Mouse (Mus musculus): Measurements from ENCODE around the gene Thbs2.

The Thbs2 gene

DNA sequence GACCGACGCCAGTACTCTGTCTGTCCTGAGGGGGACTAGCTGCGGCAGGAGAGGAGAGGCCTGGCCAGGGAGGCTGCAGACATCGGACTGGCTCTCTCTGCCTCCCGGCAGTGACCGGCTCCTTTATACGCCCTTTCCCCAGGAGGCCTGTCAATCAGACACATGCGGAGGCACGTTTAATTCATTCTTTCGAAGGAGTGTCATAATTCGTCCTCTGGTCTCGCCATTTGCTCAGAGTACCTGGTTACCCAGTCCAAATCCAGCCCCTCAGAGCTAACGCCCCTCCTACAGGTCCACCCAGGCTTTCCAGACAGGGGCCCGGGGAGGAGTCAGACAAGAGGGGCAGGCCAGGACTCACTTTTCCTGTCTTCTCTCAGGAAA is at the start of gene Thbs2:
Gene Thbs2 (minus strand): TSS at position 242 of the 381 bp plus-strand sequence.
- peak; percentile 25 for DNase-seq (ENCODE audit: low spot score)

DNA sequence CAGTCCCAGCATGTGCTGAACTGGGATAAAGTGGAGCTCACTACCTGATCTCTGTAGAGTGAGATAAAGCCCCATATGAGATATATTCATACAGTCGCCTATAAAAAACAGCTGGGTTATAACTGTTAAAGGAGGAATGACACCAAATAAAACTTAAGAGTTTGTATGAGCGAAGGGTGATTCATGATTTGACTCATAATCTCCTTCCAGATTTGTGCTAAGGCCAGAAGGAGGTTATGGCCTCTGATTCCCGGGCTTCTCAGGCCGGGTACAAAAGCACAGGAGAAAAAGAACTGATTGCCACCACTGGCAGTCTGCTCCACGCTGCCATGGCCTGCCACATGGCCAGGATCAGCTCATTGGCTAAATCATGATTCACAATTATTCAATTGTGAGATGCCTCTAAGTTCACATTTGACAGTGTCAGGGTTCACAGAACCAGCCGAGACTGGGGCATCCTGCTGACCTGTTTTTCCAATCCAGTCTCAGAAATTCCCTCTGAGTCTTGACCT is 41.5 kb upstream of the Thbs2 start:
- no peak for DNase-seq (ENCODE audit: low spot score)

DNA sequence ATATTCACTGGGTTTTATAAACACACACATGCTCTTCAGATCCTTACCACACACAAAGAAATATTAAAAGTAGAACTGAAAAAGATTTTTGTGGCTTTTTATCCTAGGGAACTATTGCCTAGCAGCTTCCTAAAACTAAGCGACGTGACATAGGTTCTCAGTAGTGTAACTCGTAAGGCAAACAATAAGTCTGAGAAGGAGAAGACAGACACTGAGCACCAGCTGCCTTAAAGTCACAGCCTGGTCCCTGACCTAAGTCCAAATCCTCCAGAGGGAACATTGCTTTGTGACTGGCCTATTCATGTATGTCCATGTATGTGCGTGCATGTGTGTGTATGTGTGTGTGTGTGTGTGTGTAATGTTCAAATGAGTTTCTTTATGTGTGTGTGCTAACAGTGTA is 40.3 kb upstream of the Thbs2 start:
- DNase-seq (ENCODE audit: low spot score): no peak

DNA sequence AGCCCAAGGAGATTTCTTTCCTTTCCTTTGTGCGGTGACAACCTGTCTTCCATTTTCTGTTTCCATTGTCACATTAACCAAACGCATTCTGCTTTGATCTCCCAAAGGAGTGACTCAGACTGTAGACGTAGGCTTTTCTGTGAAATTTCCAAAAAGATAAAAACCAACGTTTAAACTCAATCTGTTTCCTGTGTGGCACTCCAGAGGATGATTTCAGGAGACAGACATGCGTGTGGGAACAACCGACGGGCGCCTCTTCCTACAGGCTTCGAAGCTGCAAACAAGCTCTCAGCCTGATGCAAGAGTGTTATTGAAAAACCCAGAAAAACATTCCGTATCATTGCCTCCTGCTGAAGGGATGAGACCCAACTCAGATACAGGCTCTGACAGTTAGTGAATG is 39.9 kb upstream of the Thbs2 start:
- DNase-seq (ENCODE audit: low spot score): no peak

DNA sequence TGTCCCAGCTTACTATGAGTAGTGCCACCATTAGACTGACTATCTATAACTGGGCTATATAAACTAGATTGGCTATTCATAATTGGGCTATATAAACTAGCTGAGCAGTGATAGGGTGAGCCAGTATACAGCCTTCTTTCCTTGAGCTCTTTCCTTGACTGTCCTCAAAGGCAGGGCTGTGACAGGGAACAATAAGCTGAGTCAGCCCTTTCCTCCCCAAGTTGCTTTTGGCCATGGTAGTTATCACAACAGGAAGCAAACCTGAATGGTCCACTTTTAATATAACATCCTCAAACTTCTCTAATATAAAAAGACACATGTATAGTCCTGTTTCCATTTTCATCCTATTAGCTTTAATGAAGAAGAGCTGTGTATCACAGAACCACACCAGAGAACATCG is 39.0 kb upstream of the Thbs2 start:
- DNase-seq (ENCODE audit: low spot score): no peak

DNA sequence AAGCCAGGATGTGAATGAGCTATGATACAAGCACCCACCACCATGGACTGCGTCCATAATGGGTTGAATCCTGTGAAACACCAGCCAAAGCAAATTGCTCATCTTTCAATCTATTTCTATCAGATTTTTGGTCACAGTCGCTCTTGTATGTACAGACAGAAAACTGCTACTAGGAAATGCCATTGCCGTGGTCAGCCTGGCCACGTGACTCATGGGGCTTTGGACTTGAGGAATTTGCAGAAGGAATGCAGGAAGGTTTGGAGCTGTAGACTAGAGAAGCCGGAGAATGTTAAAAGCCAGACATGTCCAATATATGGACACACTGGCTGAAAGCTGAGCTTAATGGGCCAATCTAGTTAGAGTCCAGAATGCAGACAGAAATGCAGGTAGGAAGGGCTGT is 36.6 kb upstream of the Thbs2 start:
- DNase-seq (ENCODE audit: low spot score): no peak

DNA sequence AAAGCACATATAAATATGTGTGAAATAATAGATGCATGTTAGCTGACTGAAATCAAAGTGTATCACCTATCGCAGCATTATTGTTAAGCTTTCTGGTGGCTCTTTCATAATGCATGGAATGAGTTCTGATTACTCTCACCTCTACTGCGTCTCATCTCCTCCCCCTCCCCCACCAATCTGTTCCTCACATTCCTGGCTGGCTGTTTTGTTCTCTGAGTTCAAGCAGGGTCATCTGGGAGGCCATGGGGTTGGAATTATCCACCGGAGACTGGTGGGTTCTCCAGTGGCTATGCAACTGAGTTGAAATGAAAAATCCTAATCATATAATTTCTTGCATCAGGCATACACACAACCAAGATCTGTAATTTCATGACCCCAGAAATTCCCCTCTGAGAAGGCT is 33.4 kb upstream of the Thbs2 start:
- DNase-seq (ENCODE audit: low spot score): no peak

DNA sequence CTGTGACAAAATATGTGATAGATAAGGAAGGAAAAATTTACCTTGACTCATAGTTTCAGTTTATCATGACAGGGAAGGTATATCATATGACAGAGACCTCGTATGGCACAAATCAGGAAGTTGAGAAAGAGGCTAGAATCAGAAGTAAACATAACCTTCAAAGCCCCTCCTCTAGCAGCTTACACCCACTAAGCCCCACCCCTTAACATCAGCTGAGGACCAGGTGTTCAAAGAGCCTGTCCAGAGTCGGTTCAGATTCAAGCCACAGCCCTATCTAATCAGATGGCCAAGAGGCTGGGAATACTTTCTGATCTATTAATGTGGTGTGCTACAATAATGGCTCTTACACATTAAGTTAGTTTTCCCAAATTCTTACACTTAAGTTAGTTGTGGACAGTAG is 30.8 kb upstream of the Thbs2 start:
- DNase-seq (ENCODE audit: low spot score): no peak

DNA sequence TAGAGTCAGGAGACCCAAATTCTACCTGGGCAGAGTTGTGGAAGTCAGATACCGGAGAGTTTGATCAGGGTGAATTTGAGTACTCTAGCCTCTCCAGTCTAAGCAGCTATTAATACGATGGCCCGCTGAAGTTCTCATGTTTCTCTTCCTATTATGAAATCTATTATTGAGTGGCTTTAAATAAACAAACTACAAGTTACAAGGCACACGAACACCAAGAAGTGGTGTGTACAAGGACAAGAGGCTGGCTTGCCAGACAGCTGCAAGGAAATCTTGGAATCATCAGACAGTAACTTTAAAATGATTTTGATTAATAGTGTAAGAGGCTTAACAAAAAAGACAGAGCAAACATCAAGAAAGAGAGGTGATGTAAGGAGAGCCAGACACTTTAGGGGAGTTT is 27.3 kb upstream of the Thbs2 start:
- DNase-seq (ENCODE audit: low spot score): no peak

DNA sequence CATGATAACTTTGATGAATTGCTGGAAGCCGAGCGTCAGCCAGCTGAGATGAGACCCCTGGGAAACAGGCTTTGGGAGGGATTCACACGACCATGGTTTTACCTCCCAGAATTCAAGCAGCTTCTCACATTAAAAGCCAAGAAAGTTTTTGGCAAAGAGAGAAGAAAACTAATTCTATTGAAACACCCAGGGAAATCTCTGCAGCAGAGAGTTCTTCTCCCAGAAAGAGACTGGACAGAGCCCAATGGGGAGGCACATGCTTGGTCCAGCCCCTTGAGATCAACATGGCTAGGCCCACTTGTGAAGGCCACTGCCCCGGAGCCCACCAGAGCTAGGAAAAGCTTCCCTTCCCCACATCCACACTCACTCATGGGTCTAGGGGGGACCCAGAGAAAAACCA is 26.9 kb upstream of the Thbs2 start:
- DNase-seq (ENCODE audit: low spot score): no peak

DNA sequence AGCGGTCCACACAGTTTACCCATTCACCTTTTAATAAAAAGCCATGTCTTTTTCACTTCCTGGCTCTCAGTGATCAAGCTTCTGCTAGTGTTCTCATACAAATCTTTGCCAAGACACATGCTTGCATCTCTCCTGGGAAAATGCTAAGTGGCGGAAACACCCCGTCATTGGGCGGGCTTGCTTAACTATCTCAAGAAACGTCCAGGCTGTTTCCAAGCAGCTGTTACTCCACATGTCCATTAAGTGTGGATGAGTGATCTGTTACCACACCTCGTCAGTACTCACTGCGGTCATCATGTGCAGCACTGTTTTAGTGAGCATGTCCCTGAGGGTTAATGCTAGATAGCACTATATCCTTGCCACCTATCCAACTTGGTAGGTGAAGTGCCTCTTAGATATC is 26.2 kb upstream of the Thbs2 start:
- no peak for DNase-seq (ENCODE audit: low spot score)

DNA sequence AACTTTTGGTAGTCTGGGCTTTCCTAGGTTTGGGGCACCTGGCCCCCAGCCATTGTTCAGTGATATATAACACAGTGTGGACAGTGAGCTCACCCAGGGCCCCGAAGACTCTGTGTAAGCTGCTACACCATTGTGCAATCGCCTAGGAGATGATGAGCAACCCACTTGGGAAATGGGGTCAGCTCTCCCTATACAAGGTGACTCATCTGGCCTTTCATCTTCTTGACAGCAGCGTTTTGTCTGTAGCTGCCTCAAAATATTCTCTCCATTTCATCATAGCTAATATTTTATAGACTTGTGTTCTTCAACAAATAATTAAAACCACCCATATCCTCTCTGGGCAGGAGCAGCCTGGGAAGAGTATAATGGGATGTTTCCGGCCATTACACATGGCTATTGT is 24.8 kb upstream of the Thbs2 start:
- no peak for DNase-seq (ENCODE audit: low spot score)

DNA sequence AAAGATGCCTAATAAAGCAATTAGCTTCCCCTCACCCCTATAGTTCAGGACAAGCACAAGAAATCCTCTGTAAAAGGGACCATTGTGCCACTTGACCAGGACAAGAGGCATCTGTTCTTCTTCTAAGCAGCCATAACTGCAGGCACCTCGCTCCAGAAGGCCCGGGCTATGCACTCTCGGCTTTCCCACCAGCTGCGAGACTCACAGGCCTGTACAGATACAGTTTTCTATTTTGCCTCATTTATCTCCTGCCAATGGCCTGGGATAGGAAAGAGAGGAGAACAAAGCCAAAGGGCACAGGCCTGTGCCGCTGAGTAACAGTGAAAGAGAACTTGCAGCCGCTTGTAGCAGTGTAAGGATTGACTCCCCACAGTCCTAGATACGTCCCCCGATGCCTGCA is 20.7 kb upstream of the Thbs2 start:
- DNase-seq (ENCODE audit: low spot score): no peak

DNA sequence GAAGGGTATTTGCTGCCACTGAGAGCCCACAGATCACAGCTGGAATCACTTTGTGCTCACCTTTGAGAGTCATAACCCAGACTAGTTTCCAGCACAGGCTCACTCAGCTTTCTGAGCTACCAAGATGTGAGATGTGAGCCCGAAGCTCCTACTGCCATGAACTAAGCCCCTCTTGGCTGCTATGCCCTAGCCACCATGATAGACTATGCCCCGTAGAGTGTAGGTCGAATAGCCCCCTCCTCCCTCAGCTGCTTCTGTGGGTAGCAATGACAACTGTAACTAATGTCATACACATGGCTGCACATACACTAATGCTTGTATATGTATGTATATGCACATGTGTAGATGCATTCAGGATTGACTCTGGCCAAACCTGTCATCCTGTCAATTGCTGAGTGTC is 20.3 kb upstream of the Thbs2 start:
- no peak for DNase-seq (ENCODE audit: low spot score)

DNA sequence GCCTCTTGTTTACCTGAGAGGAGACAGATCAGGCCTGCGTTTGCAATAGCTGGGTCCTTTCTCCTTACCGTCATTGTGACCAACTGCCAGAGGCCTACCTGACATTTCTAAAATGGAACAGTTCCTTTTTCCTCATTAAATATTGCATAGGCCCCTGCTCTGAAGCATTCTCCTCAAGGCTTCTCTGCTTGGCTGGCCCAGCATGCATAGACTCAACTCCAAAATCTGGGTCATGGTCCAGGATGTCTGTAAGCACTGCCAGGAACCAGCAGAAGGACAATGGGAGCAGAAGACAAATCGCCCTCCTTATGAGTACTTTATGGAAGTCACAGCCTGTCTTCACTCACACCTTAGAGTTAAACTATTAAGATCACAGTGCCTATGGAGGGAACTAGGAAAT is 17.7 kb upstream of the Thbs2 start:
- no peak for DNase-seq (ENCODE audit: low spot score)

DNA sequence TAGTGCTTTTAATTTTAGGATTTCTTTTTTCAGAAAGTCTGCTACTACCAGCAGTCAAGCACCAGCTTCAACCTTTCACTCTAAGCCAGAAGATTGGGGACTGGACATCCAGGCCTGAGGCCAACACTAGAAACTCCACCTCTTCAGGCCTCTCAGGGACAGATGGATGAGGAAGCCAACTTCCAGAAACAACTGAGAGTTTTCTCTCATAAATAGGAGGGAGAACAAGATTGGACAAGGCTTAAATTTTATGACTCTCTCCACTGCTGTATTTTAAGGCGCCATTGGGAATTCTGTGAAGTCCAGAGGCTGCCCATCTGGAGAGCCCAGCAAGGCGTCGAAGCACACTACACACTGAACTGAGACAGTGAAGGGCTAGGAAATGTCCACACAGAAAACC is 17.0 kb upstream of the Thbs2 start:
- no peak for DNase-seq (ENCODE audit: low spot score)

DNA sequence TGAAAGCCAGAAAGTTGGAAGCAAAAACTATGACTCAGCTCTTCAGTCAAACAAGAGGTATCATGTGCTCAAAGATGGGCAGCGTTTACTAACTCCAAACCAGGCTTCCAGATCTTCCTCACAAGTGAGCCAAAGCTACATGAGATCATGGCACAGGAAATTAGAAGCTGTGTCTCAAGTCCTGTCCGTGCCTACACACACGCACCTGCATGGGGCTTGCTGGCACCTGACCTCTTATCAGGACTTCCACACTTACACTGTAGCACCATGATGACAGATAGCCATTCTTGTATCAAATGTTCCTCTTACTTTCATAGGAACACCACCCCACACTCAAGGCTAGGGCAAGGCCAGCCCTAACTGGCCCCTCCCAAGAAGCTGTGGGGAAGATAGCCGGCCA is 12.0 kb upstream of the Thbs2 start:
- DNase-seq (ENCODE audit: low spot score): no peak

DNA sequence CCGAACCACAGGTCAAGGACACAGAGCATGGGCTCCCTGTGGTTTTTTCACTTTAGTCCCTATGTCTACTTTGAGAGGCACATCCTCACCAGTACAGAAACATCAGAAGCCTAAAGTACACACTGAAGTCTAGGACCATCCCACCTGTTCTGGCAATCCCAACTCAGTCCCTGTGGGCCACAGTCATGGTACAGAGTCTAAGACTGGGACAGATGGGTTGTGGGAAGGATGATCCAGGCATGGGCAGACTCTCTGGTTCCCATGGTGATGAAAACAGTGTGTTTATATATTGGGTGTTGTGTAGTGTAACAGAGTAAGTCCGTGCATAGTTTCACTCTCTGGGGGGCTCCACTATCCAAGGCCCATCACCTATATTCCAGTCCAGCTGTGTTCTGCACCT is 11.4 kb upstream of the Thbs2 start:
- no peak for DNase-seq (ENCODE audit: low spot score)

DNA sequence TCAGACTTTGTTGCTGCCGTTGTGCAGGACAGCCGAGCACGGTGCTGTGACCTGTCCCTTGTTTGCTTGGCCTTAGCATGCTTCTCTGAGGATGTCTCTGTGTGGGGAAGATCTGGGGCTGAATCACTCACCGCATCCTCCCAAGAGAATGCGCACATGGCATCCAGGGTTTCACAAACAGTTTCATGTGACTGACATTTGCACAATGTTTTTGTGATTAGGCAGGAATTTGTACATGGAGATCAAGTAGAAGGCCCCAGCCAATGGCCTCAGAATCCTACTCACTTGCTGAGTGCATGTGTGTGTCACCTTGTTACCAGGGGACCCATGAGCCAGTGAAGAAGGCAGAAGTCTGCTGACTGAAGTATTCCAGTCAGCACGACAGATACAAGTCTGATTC is 9.7 kb upstream of the Thbs2 start:
- no peak for DNase-seq (ENCODE audit: low spot score)

DNA sequence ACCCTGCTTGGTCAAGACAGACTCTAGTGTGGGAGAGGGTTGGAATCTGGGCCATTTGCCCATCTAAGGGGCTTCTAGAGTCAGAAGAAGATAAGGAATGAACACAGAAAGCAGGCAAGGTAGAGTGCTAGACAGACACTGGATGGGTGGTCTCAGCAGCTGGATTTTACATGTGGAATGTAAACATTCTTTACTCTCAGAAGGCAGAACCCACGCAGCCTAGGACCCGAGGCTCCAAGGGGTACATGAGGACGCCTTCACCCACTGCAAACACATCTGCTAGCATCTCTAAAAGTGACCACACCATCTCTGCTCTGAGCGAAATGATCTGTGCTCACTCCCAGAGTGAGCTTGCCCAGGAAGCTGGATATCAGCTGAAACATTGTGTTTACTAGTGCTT is 9.2 kb upstream of the Thbs2 start:
- DNase-seq (ENCODE audit: low spot score): no peak

DNA sequence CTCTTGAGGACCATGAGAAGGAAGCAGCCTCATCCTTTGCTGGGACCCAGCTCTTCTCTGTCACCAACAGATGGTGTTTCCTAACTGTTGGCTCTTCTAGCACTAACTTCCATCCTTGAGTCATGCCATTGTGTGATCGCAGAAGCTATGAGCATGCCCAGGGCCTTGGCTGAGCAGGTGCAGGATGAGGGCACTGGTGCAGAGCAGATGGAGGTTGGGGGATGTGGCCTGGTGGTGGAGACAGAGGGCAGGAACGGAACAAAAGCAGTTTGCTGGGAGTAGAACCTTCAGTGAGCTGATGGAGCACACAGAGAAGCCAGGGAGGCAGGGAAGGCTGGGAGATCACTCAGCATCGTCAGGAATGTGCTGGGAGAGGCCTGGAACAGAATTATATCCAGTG is 8.7 kb upstream of the Thbs2 start:
- DNase-seq (ENCODE audit: low spot score): no peak

DNA sequence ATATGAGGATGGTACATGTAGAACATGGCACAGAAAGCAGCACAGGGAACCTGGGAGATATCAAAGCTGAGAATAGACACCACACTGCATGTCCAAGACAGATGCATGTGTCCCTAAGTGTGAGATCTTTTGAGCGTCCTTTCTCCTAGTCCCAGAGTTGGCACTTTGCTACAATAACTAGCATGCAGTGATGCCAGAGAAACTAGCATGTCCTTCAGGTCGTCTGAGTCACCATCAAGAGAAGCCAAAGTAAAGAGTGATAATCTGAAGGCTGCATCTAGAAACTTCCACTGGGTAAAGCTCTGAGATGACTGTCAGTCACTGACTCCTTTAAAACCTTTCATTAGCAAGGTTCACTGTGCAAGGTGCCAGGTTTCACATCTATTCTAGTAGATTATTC is 7.9 kb upstream of the Thbs2 start:
- no peak for DNase-seq (ENCODE audit: low spot score)

DNA sequence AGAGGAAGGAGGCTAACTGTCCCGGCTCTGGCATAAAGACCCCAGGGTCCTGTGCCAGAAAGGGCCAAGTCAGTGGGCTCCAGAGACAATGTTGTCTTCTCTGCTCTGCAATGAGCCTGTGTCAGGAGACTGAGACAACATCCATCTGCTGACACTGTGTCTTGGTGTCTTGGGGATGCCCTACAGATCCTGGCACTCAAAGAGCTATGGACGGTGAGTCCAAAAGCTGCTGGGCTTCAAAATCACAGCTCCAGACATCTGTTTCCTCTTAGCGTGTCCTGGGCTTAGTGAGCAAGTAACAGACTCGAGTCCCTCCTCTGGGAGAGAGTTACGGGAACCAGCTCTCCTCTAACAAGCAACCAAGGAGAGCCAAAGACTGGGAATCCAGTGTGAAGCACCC is 6.2 kb upstream of the Thbs2 start:
- no peak for DNase-seq (ENCODE audit: low spot score)

DNA sequence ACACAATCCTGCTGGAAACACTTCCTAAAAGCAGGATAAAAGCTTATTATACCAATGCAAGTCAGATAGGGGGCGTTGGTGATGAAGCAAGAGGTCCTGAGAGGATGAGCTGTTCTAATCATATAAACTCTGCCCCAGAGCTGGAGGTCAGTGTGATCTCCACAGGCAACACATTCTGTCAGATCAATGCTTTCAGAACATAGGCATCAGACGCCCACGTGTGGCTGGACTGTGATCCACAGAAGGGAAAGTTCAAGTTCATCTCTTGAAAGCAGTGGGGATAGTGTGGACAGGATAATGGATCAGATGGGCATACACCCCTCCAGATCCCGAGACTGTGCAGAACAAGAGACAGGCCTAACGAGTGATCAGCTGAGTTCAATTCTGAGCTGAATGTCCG is 4.2 kb upstream of the Thbs2 start:
- DNase-seq (ENCODE audit: low spot score): no peak

DNA sequence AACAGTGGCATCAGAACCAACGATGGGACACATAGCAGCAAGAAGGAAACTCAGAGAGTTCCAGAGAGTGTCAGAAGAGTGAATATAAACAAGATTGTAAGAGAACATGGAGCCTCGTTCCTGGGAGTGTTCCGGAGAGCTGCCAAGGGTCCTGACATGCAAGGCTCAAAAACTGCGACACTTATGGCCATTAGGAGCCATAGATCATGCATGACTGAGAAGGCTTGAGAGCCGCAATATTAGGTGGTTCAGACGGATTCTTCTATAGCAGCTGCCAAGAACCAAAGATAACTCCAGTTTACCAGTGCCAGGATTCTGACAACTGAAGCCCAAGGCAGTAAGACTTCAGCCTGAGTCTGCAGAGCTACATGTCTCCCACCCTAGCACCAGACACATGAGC is 3.1 kb upstream of the Thbs2 start:
- DNase-seq (ENCODE audit: low spot score): no peak

All from ovary, postnatal 14 days (tissue).